Mouse (Mus musculus) megakaryocyte progenitor cell, adult 5-6 weeks (primary cell): Measurements from ENCODE around the gene Sf3a3. TPM values are rescaled to one million over a fixed set of nuclear protein-coding genes. Genes with fewer than 3 reads are reported as not detected.
"Not testable (repeated sequence)": the region's sequence is repeated elsewhere in the genome, so short reads cannot be mapped to it uniquely, and the experiment has no call there.

Experiments used
- ATAC-seq: replicated peaks from 2 replicates; pipeline ENCODE4 v1.8.0; 2016; ENCODE audit warnings: mild to moderate bottlenecking, moderate TSS enrichment, inconsistent platforms; ENCODE audit not compliant: poor library complexity
- total RNA-seq, 2 experiments: library from RNA; stranded (forward) in 1 of 2; stranded (reverse) in 1 of 2; fragments of 157-497, 149-512 nt in 1 of 2; fragments of 200-1000 nt in 1 of 2; gene quantifications; 2 replicates each; pipeline versions ENCODE4 v1.2.3 to v1.2.4; 2015 to 2017

The Sf3a3 gene
- total RNA-seq, 2 experiments from 2014 or later, result 113 to 158 TPM

GRCm38 (mm10) chr4:124695786-124696516 lies 18.6 kb upstream of the Sf3a3 start:
- peak; percentile 27 for ATAC-seq

- ATAC-seq, result no peak
Observed at GRCm38 (mm10) chr4:124699791-124700190, 14.8 kb upstream of the Sf3a3 start.

GRCm38 (mm10) chr4:124700248-124700971 lies 14.2 kb upstream of the Sf3a3 start, which contains the start of gene Fhl3:
Fhl3 (plus strand) TSS chr4:124700701.
- ATAC-seq, result peak; percentile 21

- ATAC-seq, result peak; percentile 21
Observed at GRCm38 (mm10) chr4:124701052-124701845, 13.3 kb upstream of the Sf3a3 start.

GRCm38 (mm10) chr4:124701916-124702315 lies 12.7 kb upstream of the Sf3a3 start:
- no peak for ATAC-seq

- ATAC-seq, result 0 out of 2 replicates have a peak, but pooled peaks have one; percentile 13
Observed at GRCm38 (mm10) chr4:124703406-124703805, 11.2 kb upstream of the Sf3a3 start.

GRCm38 (mm10) chr4:124703881-124704796 lies 10.4 kb upstream of the Sf3a3 start:
- ATAC-seq, result no peak

GRCm38 (mm10) chr4:124704797-124705474 lies 9.6 kb upstream of the Sf3a3 start:
- no peak for ATAC-seq

GRCm38 (mm10) chr4:124705661-124706269 lies 8.8 kb upstream of the Sf3a3 start:
- no peak for ATAC-seq

- ATAC-seq, result not testable (repeated sequence)
Observed at GRCm38 (mm10) chr4:124707381-124708199, 7.0 kb upstream of the Sf3a3 start.

GRCm38 (mm10) chr4:124708200-124708517 lies 6.4 kb upstream of the Sf3a3 start:
- ATAC-seq, result not testable (repeated sequence)

GRCm38 (mm10) chr4:124708518-124709477 lies 5.8 kb upstream of the Sf3a3 start:
- peak; percentile 64 for ATAC-seq

GRCm38 (mm10) chr4:124709961-124710446 lies 4.6 kb upstream of the Sf3a3 start:
- ATAC-seq, result peak; percentile 17; the same call in 1 of the 2 replicates

- peak; percentile 37 for ATAC-seq
Observed at GRCm38 (mm10) chr4:124710776-124711291, 3.7 kb upstream of the Sf3a3 start.

- no peak for ATAC-seq
Observed at GRCm38 (mm10) chr4:124712618-124713017, 2.0 kb upstream of the Sf3a3 start.

- not testable (repeated sequence) for ATAC-seq
Observed at GRCm38 (mm10) chr4:124713850-124714249, 726 bp upstream of the Sf3a3 start.

- ATAC-seq, result no peak
Observed at GRCm38 (mm10) chr4:124719101-124719500, 4.5 kb downstream of the Sf3a3 start.
